Mouse (Mus musculus): ENCODE measurements at regions not wholly inside any gene's neighbourhood (a gene's known extent, or its start where the extent isn't known, plus 50 kb on each side); places are given as distances from the start of the nearest gene placed in this dataset.
A peak's percentile ranks its signal among the peaks of the same experiment; 100 is the strongest.

DNA sequence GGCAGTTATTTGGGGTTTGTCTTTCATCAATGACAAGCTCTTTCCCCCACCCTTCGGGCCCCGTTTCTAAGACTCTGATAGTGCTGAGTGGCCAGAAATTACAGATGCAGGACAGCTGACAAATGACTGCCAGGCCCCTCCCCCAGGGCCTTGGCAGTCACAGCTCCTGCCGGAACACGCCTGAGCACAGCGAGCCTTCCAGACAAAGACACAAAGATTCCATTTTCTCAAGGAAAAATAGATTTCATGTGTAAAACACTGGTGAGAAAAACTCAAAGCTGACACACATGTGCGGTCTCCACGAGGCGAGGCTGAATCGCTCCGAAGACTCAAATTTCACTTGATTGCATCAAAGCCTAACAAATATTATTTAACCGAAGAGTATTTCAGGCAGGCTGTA is 247.6 kb downstream of the Ptprc start:
- ATAC-seq (ENCODE audit: low TSS enrichment): peak; percentile 55

- no peak for ATAC-seq (ENCODE audit: low TSS enrichment)
These were observed 249.2 kb downstream of the Ptprc start for GRCm38 (mm10) chr1:137926326-137926725.

DNA sequence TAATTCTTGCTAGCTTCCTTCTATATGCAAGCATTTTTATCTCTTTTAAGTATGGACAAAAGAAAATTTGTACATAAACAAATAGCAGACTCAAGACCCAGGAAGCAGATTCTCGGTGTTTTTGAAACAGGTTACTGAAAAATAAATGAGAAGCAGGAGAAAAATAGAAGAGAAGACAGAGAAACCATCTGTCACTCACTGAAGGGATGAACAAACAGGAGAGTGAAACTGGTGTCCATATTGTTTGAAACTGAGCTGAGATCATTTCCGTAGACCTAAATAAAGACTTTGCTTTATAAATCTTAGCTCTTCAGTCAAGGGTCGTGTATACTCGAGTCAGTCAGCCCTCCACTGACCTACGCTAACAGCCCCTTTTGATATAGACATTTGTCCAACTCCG is 251.4 kb downstream of the Ptprc start:
- ATAC-seq (ENCODE audit: low TSS enrichment): no peak

- no peak for ATAC-seq (ENCODE audit: low TSS enrichment)
These were observed 251.8 kb downstream of the Ptprc start for GRCm38 (mm10) chr1:137923705-137924104.

DNA sequence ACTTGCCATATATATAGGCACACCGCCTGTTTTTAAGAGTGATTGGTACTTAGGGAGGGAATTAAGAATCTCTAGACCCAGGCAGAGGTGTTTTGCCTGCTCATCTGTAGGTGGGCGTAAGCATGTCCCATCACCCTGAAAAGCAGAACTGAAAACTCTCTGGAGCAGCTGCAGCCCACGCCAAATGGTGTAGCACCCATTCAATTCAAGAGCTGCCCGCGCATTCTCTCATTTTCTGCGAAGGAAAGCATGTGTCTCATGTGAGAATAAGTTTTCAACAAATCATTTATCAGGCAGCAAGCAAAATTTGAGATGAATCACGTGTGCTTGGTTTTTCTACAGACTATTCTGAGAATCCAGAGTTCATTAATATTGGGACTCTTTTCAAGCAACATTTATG is 252.7 kb downstream of the Ptprc start:
- ATAC-seq (ENCODE audit: low TSS enrichment): peak; percentile 89

DNA sequence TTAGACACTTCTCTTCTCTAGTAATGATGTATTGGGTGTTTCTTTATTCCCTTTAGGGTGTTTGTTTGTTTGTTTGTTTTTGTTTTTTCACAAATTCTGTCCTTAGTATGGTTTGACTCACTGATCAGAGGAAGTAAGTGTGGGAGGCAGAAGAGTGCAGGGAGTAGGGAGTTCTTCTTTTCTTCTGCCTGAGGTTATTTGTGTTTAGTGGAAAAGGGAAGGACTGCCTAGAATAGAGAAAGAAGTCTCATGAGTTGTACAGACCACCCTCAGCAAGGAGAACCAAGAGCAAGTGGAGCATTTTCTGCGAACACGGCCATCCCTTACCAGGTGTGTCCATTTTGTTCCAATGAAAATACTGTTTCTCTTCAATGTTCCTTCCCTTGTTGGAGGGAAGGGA is 253.9 kb downstream of the Ptprc start:
- no peak for ATAC-seq (ENCODE audit: low TSS enrichment)

- ATAC-seq (ENCODE audit: low TSS enrichment): no peak
These were observed 255.6 kb downstream of the Ptprc start for GRCm38 (mm10) chr1:137919739-137920563.

DNA sequence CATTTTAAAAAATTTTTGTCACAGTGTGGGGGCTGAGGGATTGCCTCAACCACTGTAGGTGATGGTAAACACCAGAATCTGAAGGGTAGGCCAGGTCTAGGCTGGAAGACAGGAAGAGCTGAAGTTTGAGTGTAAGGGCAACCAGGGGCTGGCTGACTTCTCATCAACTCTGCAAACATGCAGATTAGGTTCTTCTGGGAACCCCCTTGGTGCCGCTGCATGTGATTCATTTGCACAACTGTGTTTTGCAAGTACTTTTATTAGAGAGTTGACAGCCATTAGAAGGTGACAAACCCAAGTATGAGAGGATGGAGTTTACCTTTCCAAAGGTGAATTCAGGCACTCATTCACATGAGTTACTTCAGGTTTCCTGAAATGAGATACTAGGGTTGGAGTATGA is 258.1 kb downstream of the Ptprc start:
- no peak for ATAC-seq (ENCODE audit: low TSS enrichment)

DNA sequence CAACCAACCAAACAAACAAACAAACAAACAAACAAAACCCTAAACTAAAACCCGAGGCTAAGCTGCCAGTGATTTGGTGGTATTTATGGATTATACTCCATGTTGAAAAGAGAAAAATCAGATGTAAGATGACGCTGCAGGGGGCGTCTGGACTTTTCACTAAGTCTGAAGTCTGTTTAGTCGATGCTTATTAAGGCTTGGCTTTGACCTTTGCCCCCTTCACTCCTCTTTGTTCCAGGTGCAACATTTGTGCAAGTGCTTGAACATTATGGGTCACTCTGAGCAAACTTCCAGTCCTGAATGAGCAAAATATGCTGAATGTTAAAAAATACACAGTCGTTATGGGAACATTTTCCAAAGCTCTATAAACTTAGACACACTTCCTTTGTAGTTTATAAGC is 268.6 kb downstream of the Ptprc start:
- no peak for ATAC-seq (ENCODE audit: low TSS enrichment)

DNA sequence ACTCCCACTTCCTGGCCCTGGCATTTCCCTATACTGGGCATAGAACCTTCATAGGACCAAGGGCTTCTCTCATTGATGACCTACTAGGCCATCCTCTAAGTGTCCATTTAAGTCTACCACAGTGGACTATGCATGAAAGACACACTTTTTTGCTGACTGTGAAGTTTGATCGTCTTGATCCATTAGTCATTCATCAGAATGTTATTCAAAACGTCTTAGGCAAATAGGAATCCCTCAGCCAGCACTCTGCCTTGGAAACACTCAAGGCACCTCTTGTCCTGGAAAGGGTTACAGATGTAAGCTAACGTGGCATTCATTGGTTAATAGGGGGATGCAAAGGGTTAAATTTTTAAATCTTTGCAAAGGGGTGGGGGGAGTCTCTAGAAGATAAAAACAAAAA is 269.0 kb downstream of the Ptprc start:
- ATAC-seq (ENCODE audit: low TSS enrichment): no peak

- ATAC-seq (ENCODE audit: low TSS enrichment): peak; percentile 54
These were observed 269.9 kb downstream of the Ptprc start for GRCm38 (mm10) chr1:137905566-137905965.

DNA sequence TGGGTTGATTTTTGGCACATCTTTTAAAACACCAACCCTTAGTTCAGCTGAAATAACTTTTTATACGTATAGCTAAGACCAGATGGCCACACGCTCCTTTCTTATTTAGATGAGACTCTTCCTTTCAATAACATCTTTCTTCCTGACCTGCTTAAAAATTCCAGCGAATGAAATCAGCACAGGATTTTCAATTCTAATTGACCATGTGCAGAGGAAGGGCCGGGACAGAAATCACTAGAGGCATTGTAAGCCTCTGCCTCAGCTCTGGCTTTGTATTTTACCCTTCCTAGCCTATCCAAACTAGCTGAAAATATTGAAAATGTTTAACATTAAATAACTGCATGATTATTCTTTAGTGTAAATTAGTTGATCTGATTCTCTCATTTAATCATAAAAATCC is 272.2 kb downstream of the Ptprc start:
- no peak for ATAC-seq (ENCODE audit: low TSS enrichment)

DNA sequence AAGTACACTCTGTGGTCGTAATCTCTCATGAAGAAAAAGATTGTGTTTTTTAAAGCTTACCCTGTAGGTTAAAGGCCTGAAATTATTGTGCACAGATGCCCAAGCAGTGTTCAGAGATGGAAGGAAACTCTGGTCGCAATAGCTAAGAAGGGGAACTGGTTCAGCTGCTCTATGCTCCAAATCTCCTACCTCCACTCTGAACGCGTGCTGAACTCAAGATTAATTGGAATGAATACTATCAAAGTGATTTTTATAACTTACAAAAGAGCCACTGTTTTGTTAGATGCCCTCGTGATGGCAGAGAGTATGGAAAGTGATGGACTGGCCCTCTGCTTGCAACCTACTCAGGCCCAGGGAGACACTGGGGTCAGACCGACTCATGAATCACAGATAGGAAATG is 272.6 kb downstream of the Ptprc start:
- no peak for ATAC-seq (ENCODE audit: low TSS enrichment)

GRCm38 (mm10) chr1:137901996-137902395 is 273.5 kb downstream of the Ptprc start:
- no peak for ATAC-seq (ENCODE audit: low TSS enrichment)

DNA sequence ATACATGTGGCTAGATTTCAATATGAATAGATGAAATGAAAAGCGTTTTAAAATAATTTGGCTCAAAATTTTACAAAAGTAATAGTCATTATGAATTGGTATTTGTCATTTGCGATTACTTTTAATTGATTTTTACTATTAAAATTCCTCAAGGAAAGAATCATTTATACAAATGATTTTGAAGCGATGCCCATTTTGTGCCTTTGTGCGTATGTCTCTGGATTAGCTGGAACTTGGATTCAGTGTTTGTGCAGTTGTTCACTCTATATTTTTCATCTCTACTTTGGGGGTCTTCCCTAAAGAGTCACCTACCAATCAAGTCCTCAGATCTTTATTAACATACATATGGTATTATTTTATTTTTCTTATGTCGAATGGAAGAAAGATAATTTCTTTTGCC is 274.3 kb downstream of the Ptprc start:
- no peak for ATAC-seq (ENCODE audit: low TSS enrichment)

GRCm38 (mm10) chr1:137900621-137901071 is 274.9 kb downstream of the Ptprc start:
- peak; percentile 45 for ATAC-seq (ENCODE audit: low TSS enrichment)

DNA sequence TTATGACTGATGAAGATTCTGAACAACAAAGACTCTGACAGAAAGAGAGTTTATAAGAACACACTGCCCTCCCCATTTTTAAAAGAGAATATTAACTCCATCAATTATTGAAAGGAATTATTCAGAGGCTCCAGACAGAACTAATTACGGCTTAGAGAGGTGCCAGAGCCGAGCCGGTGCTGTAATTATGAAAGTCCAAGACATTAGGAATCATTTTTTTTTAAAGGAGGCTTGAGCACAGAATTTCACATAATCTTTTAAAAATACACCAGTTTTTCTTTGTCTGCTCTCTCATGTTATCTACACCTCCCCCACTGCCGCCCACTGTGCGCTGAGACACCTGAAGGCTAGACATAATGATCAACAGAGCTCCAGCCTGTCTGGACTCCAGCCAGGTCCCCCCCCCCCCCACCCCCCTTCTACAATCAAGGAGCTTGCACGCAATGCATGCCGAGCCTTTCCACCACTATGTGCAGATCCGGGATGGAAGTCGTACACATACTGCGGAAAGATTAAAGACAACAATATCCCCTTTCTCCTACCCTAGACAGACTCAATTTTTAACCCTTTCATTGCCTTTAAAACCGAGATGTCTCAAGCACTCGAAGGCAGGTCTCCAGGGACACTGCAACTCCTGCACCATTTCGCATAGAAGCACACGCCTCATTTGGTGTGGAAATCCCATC is 275.4 kb downstream of the Ptprc start:
- ATAC-seq (ENCODE audit: low TSS enrichment): peak; percentile 14

DNA sequence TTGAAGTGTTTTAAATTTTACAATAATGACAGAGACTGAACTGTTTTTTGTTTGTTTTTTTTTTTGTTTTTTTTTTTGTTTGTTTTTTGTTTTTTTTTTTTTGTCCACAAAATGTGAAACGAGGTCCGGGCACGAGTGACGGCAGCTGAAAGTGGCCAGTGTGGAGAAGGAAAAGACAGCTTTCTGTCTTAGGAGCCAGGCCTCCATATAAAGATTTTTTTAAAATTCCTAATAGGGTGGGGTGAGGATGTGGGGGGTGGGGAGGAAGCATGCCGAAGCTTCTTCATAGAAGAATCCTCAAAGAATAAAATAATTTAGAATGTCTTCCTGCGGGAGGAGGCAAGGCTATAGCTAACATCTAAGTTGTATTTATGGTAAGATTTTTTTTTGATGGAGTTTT is 276.2 kb downstream of the Ptprc start:
- no peak for ATAC-seq (ENCODE audit: low TSS enrichment)

GRCm38 (mm10) chr1:137898891-137899290 is 276.6 kb downstream of the Ptprc start:
- no peak for ATAC-seq (ENCODE audit: low TSS enrichment)

- ATAC-seq (ENCODE audit: low TSS enrichment): peak; percentile 92
These were observed 277.1 kb downstream of the Ptprc start for GRCm38 (mm10) chr1:137898397-137898796.

DNA sequence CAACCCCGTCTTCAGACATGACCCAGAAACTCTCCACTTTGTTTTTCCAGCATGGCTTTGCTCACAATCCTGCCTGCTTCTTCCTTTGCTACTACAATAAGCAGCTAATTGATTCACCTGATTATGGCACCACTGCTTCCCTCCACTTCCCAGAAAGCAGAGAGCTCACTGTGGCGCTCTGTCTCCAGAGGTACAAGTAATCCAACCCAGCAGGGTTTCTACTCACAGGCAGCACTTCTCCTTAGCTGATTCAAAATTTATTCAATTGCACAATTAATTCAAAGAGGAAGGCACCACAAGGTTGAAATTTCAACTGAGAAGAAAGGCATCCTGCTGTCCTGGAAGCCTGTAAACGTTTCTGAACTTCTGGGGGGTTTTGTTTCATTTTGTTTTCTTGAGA is 293.9 kb downstream of the Ptprc start:
- no peak for ATAC-seq (ENCODE audit: low TSS enrichment)

- no peak for ATAC-seq (ENCODE audit: low TSS enrichment)
These were observed 301.1 kb downstream of the Ptprc start for GRCm38 (mm10) chr1:137874361-137874760.

- no peak for ATAC-seq (ENCODE audit: low TSS enrichment)
These were observed 301.9 kb downstream of the Ptprc start for GRCm38 (mm10) chr1:137873628-137874027.

Measured in frontal cortex, adult (tissue).